Mouse (Mus musculus): Measurements from ENCODE around the gene Kdm2b.

DNA sequence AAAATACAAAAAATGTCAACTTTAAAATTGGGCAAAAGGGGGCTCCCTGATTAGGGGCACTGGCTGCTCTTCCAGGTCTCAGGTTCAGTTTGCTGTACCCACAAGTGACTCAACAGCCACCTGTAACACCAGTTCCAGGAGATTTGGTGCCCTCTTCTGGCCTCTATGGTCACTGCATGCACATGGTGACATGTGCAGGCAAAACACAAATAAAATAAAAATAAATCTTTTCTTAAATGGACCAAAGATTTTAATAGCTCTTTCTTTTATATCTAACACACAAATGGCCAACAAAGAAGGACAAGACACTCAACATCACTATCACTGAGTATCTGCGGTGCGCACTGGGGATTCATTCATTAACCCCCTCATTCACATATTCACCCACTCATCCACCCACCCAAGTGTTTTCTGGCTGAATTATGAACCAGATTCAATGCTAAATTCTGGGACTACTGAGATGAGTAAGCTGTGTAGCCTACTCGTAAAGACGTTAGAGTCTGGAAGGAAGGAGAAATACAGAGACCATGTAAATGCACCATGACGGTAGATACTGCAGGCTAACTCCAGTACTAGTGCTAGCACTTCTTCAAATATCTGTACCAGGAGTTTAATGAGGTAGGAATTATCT is 95.5 kb downstream of the Kdm2b start:
- TF ChIP-seq ZC3H11A (IDR thresholded peaks at IDR 0.05; ENCODE audit: borderline replicate concordance, low read depth, low read length) (no peak), MAFK (IDR thresholded peaks at IDR 0.05; ENCODE audit: insufficient read depth, low read depth, low read length) (no peak), CHD2 (IDR thresholded peaks at IDR 0.05; ENCODE audit: low read depth, low read length) (no peak), ZNF384 (IDR thresholded peaks at IDR 0.05; ENCODE audit: low read depth, low read length) (no peak)
